Mouse (Mus musculus) c-Kit-positive CD71-negative TER-119-negative erythroid progenitor cells, embryonic 14.5 days (primary cell): ENCODE measurements around the gene Acp4.
A peak's percentile ranks its signal among the peaks of the same experiment; 100 is the strongest.
"Not testable (repeated sequence)": the region's sequence is repeated elsewhere in the genome, so short reads cannot be mapped to it uniquely, and the experiment has no call there.

Experiments used
- DNase-seq: peaks from one replicate; pipeline ENCODE4 v3.0.0-alpha.2; 2013; ENCODE audit warnings: low read depth

The Acp4 gene

DNA sequence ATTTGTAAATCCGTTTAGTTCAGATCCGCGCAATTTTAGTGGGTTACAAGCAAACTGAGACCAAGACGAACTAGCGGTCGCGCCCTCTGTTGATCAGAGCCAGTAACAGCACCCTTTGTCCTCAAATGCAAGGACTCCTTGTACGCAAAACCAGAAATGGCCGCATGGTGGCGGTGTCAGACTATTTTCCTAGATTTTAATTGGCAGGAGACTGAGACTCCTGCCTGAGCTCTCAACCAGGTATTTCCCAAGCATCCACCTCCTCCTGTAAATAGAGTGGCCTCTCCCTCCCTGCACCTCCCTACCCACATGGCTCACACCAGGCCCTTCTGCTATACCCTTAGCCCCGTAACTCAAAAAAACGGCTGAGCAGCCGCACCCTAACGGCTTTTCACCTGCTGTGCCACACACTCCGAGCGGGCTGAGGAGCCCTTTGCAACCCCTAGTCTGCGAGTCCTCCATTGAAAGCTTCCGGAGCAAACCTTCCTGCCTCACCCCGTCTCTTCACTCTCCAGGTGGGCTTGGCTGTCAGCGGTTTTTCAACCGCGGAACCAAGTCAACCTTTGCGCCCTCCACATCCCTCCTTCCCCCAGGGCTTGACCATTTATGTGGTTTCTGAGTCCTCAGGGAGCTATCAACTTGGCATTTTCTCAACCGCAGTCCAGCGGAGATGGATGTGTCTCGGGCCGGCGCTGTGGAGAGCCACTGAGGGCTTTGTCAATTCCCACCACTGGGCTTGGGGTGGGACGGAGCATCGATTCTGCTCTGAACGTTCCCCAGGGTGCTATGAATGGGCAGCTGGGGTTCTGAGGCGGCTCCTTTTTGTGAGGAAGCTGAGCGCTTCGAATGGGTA lies 5.8 kb upstream of the Acp4 start:
- peak; percentile 93 for DNase-seq

GRCm38 (mm10) chr7:44261147-44261546 lies 4.0 kb upstream of the Acp4 start, which contains the start of gene Gm15517:
Gene Gm15517, plus strand, starts transcription at chr7:44261447.
- no peak for DNase-seq

GRCm38 (mm10) chr7:44260410-44260809 lies 3.2 kb upstream of the Acp4 start:
- DNase-seq, result no peak

GRCm38 (mm10) chr7:44254930-44255329 lies 2.2 kb downstream of the Acp4 start:
- DNase-seq, result no peak

DNA sequence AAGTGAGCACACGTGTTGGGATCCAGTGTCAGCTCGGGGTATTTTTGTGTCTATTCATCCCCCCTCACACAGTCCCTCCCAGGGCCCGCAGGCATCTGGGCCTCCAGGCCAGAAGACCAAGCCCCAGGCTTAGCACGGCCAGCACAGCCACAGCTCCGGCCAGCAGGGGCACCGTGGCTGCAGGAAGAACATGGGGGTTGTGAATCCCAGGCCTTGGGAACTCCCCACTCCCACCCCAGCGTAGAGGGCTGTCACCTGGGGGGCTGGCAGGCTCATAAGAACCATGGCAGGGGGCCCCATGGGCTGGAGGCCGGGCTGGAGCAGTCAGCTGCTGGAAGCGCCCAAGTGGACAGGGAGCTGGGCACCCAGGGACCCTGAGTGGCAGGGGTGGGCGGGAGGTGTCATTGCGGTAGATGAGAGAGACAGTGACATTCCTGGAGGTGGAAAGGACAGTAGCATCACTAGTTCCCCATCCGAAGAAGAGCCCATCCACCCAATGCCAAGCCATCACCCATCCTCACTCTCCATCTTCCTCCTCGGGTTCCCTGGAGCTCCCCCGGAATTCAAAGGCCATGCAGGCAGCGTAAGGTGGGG lies 4.1 kb downstream of the Acp4 start:
- no peak for DNase-seq

DNA sequence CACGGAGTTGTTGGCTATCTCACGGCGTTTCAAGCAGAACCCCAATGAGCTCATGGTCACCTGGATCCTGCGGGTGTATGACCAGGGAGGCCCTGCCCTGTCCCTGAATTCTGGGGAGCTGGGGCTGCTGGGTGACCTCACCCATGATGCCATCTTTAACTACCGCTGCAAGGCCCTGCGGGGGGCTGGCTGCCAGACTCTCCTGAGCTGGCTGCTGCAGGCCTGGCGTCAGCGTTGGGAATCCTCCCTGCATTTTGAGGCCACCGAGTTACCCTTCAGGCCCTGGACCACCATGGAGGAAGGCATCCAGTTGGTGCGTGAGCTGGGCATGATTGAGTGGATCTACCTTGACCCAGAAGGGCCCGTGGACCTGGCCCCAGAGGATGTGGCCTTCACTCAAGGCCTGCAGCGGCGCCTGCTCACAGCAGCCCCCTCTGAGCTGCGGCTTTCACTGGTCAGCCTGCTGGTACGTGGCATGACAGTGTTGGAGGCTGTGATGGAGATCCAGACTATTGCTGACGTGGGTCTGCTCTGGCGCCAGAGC lies 6.4 kb downstream of the Acp4 start:
- DNase-seq, result not testable (repeated sequence)

DNA sequence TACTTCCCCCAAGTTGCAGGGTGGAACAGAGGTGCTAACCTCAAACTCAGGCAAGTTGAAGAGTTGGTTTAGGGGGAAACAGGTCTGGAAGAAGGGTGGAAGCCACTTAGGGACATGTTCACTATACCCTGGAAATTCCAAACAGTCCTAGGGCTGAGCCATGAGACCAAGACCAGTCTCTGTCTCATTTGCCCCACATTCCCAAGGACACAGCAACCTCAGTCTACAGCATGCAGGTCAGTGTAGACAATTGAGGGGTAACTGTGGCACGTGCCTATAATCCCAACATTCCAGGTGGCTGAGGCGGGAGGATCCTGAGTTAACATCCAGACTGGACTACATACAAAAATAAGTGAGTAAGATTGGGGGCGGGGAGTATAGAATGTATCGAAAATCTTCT lies 7.9 kb downstream of the Acp4 start:
- DNase-seq, result no peak

DNA sequence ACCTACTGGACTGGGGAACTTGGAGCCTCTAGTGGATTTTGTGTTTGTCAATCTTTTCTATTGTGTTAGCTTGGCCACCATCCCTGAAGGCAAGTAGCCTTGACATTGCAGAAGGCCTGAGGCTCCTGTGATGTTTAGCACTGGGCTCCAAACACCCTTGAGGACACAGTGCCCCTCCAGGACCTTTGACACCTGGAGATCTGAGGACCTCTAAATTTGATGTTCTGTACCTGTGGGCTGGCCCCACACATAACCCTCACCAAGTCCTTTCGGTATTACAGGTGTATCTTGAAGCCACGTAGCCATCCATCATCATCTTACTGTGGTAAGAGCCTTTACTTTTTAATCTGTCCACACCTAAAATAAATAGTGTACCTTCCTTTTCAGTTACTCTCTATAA lies 9.2 kb downstream of the Acp4 start:
- DNase-seq, result no peak

- peak; percentile 39 for DNase-seq
Observed at GRCm38 (mm10) chr7:44246984-44247470, 10.2 kb downstream of the Acp4 start.

DNA sequence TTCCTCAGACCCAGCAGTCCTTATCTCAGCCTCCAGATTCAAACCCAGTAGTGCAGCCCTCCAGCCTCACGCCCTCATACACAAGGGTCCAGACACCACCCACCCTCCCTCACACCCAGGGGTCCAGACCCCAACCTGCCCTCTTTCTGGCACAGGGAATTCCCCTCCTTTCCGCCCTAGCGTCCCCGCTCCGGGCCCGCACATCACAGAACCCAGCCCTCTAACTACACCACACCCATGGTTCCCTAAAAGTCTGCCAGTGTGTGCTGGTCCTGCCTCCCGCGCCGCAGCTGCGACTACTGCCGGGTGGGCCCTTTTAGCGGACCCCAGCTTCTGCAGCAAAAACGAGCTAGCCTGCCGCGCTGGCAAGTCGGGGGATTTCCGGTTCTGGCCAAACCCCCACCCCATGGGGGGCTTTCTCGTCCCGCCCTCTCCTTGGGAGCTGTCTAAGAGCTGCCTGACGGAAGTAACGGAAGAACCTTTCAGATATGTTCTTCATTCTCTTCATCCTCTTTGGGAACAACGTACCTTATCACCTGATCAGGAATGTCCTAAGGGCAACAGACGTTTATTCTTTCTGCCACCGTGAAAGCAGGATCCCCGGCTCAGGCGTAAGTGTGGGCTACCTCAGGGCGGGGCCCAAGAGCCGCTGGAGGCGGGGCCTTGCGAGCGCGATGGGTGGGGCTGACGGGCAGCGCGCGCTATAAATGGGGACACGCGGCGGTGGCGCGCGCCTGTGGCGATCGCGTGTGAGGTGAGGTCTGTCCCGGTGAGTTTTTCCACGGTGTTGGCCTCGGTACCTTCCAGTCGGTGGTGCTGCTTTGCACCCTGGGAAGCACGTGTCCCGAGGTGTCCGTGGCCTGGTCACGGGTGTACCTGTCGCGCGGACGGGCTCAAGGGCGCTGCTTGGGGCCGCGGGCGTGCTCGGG lies 10.9 kb downstream of the Acp4 start, which contains the start of the genes 1700028J19Rik and 2410002F23Rik:
Gene 1700028J19Rik (minus strand): TSS at position 641 of the 929 bp plus-strand sequence.
Gene 2410002F23Rik (plus strand): TSS at position 668 of the 929 bp plus-strand sequence.
- peak; percentile 68 for DNase-seq

- DNase-seq, result no peak
Observed at GRCm38 (mm10) chr7:44244080-44244479, 13.1 kb downstream of the Acp4 start.

GRCm38 (mm10) chr7:44241163-44241562 lies 16.0 kb downstream of the Acp4 start:
- no peak for DNase-seq

DNA sequence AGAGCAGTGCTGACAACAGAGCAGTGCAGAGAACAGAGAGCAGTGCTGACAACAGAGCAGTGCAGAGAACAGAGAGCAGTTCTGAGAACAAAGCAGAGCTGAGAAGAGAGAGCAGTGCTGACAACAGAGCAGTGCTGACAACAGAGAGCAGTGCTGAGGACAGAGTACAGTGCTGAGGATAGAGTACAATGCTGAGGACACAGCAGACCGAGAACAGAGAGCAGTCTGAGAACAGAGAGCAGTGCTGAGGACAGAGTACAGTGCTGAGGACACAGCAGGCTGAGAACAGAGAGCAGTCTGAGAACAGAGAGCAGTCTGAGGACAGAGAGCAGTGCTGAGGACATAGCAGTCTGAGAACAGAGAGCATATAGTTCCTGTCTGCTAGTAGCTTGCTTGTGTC lies 16.5 kb downstream of the Acp4 start:
- DNase-seq, result no peak

GRCm38 (mm10) chr7:44239913-44240312 lies 17.3 kb downstream of the Acp4 start:
- DNase-seq, result no peak

DNA sequence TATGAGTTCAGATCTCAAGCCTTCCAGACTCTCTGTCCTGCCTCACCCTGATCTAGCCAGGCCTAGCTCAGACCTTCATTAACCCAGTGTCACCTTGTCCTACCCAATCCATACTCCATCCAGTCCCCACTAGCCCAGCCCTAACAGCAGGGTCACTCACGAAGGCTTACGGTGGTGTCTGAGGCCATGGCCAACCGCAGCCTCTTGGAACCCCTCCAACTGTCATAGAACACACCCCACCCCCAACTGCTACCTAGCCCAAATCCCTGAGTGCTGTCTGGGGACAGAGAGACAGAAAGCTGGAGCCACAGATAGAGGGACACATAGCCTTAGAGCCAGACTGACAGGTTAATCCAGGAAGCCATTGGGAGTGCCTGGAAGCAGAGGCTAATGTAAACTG lies 21.3 kb downstream of the Acp4 start, which contains the start of gene Gm36864:
Gene Gm36864 (plus strand): TSS at position 269 of the 400 bp plus-strand sequence.
- DNase-seq, result no peak

- DNase-seq, result no peak
Observed at GRCm38 (mm10) chr7:44225076-44225475, 32.1 kb downstream of the Acp4 start, which contains the start of gene Klk1. Gene Klk1, plus strand, starts transcription at chr7:44225360.

- DNase-seq, result not testable (repeated sequence)
Observed at GRCm38 (mm10) chr7:44222335-44222734, 34.8 kb downstream of the Acp4 start.

DNA sequence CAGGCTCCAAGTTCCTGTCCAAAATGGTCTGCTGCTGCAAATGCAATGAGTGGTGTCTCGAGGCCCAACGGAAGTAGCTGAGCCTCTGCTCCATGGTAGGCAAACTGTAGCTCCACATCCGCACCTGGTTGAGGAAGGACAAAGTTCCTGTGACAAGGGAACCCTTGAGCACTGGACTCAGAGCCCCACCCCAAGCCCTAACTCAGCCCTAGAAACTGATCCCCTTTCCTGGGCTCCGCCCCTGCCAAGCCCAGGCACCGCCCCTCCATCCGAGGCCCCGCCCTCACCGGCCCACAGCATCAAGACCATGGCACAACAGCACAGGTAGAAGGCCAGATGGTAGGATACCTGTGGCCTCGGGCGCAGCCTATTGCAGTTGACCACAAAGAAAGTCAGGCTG lies 35.6 kb downstream of the Acp4 start:
- DNase-seq, result not testable (repeated sequence)

- DNase-seq, result no peak
Observed at GRCm38 (mm10) chr7:44215645-44216044, 41.5 kb downstream of the Acp4 start, which contains the start of gene Klk1b5. Gene Klk1b5, plus strand, starts transcription at chr7:44215945.

GRCm38 (mm10) chr7:44208307-44208706 lies 48.9 kb downstream of the Acp4 start:
- DNase-seq, result no peak

- not testable (repeated sequence) for DNase-seq
Observed at GRCm38 (mm10) chr7:44207135-44207534, 50.0 kb downstream of the Acp4 start, which contains the start of gene Klk1b4. Gene Klk1b4, plus strand, starts transcription at chr7:44207435.
